Mouse (Mus musculus) lung, postnatal 0 days (tissue): Measurements from ENCODE around the gene Ckmt2.

ENCODE experiments used
- CTCF ChIP-seq: IDR thresholded peaks from 2 replicates; pipeline ENCODE4 v1.5.1; 2016; ENCODE audit warnings: antibody characterized with exemption, mild to moderate bottlenecking
- EP300 ChIP-seq: IDR thresholded peaks from 2 replicates; pipeline ENCODE4 v1.6.1; 2016; ENCODE audit warnings: antibody characterized with exemption, mild to moderate bottlenecking, control low read depth

- no peak for TF ChIP-seq EP300
- no peak for TF ChIP-seq CTCF
Observed at GRCm38 (mm10) chr13:91857427-91857826, 19.3 kb downstream of the Ckmt2 start.
